Mouse (Mus musculus): ENCODE data around the gene Gm6482.
A peak's percentile ranks its signal among the peaks of the same experiment; 100 is the strongest.
"Not testable (repeated sequence)": the region's sequence is repeated elsewhere in the genome, so short reads cannot be mapped to it uniquely, and the experiment has no call there.

Gene Gm6482

GRCm38 (mm10) chr14:41408181-41408580, at the start of gene Gm6482:
Gene Gm6482, minus strand, starts transcription at chr14:41408281.
- DNase-seq: not testable (repeated sequence)

GRCm38 (mm10) chr14:41453418-41453817, 45.3 kb upstream of the Gm6482 start, which contains the start of gene Gm7954:
Gene Gm7954, minus strand, starts transcription at chr14:41453518.
- DNase-seq: not testable (repeated sequence)

- DNase-seq: peak; percentile 1
These were observed 17.5 kb upstream of the Gm6482 start for GRCm38 (mm10) chr14:41425393-41426075.

- not testable (repeated sequence) for DNase-seq
These were observed 16.6 kb upstream of the Gm6482 start for GRCm38 (mm10) chr14:41424694-41425093.

GRCm38 (mm10) chr14:41386279-41386678, 21.8 kb downstream of the Gm6482 start, which contains the start of gene Gm7945:
Gene Gm7945, minus strand, starts transcription at chr14:41386379.
- DNase-seq: not testable (repeated sequence)

Measured in lung, postnatal 10 days (tissue).